Mouse (Mus musculus): Measurements from ENCODE around the gene Sart3. TPM values are rescaled to one million over a fixed set of nuclear protein-coding genes. Genes with fewer than 3 reads are reported as not detected.
"Not testable (repeated sequence)": the region's sequence is repeated elsewhere in the genome, so short reads cannot be mapped to it uniquely, and the experiment has no call there.

Gene Sart3
- polyA plus RNA-seq, 1 experiment from 2014 or later: 78.3 TPM

- Histone ChIP-seq H3K4me3 (no peak overlapping the region), H3K27me3 (ENCODE audit: poor library complexity, severe bottlenecking) (peaks cover 17% of the 10 kb centered on the region), H3K27ac (no peak overlapping the region), H3K9me3 (no peaks in the 10 kb centered on the region), H3K36me3 (replicated peaks) (no peaks in the 10 kb centered on the region), H3K4me1 (peaks cover 27% of the 10 kb centered on the region)
- no peak for DNase-seq (ENCODE audit: extremely low spot score, low spot score)
- 82% methylated on average over 5 of the region's 5 CpGs for WGBS
Observed at GRCm38 (mm10) chr5:113786985-113787384, 14.7 kb upstream of the Sart3 start.

GRCm38 (mm10) chr5:113784104-113784503, 11.8 kb upstream of the Sart3 start:
- H3K27me3 ChIP-seq (ENCODE audit: poor library complexity, severe bottlenecking): peaks cover 17% of the 10 kb centered on the region
- DNase-seq (ENCODE audit: extremely low spot score, low spot score); H3K36me3 ChIP-seq (replicated peaks); H3K9me3 ChIP-seq: not testable (repeated sequence)
- peak overlapping the region; percentile 69; the same call in 1 of the 2 replicates for H3K27ac ChIP-seq
- peak overlapping the region; percentile 7; the same call in 1 of the 2 replicates for H3K4me3 ChIP-seq
- 37% methylated on average over 3 of the region's 3 CpGs for WGBS
- H3K4me1 ChIP-seq: peaks cover 20% of the 10 kb centered on the region

GRCm38 (mm10) chr5:113783581-113784001, 11.3 kb upstream of the Sart3 start:
- no peak for DNase-seq (ENCODE audit: extremely low spot score, low spot score)
- Histone ChIP-seq H3K36me3 (replicated peaks) (peaks cover 3% of the 10 kb centered on the region), H3K27me3 (ENCODE audit: poor library complexity, severe bottlenecking) (peaks cover 17% of the 10 kb centered on the region), H3K9me3 (no peaks in the 10 kb centered on the region), H3K4me3 (peak overlapping the region; percentile 7), H3K4me1 (peaks cover 15% of the 10 kb centered on the region), H3K27ac (peak overlapping the region; percentile 69)
- 18% methylated on average over 12 of the region's 12 CpGs for WGBS

GRCm38 (mm10) chr5:113782624-113783023, 10.3 kb upstream of the Sart3 start:
- no peak for DNase-seq (ENCODE audit: extremely low spot score, low spot score)
- 82% methylated on average over 7 of the region's 7 CpGs for WGBS
- Histone ChIP-seq H3K4me1 (peaks cover 10% of the 10 kb centered on the region), H3K27me3 (ENCODE audit: poor library complexity, severe bottlenecking) (peaks cover 17% of the 10 kb centered on the region), H3K27ac (no peak overlapping the region), H3K4me3 (no peak overlapping the region), H3K36me3 (replicated peaks) (peaks cover 10% of the 10 kb centered on the region), H3K9me3 (no peaks in the 10 kb centered on the region)

GRCm38 (mm10) chr5:113781875-113782274, 9.6 kb upstream of the Sart3 start:
- Histone ChIP-seq H3K27me3 (ENCODE audit: poor library complexity, severe bottlenecking) (peaks cover 17% of the 10 kb centered on the region), H3K9me3 (no peaks in the 10 kb centered on the region), H3K4me1 (peaks cover 10% of the 10 kb centered on the region), H3K27ac (no peak overlapping the region), H3K4me3 (no peak overlapping the region), H3K36me3 (replicated peaks) (peaks cover 17% of the 10 kb centered on the region)
- WGBS: 81% methylated on average over 7 of the region's 7 CpGs
- no peak for DNase-seq (ENCODE audit: extremely low spot score, low spot score)

- no peak for DNase-seq (ENCODE audit: extremely low spot score, low spot score)
- Histone ChIP-seq H3K4me3 (no peak overlapping the region), H3K9me3 (no peaks in the 10 kb centered on the region), H3K4me1 (peaks cover 10% of the 10 kb centered on the region), H3K36me3 (replicated peaks) (peaks cover 23% of the 10 kb centered on the region), H3K27ac (no peak overlapping the region), H3K27me3 (ENCODE audit: poor library complexity, severe bottlenecking) (peaks cover 17% of the 10 kb centered on the region)
- 86% methylated on average over 7 of the region's 7 CpGs for WGBS
Observed at GRCm38 (mm10) chr5:113781254-113781653, 8.9 kb upstream of the Sart3 start.

- no peak overlapping the region for H3K27ac ChIP-seq
- 92% methylated on average over 5 of the region's 5 CpGs for WGBS
- peaks cover 28% of the 10 kb centered on the region for H3K36me3 ChIP-seq (replicated peaks)
- no peak for DNase-seq (ENCODE audit: extremely low spot score, low spot score)
- H3K4me1 ChIP-seq: peaks cover 10% of the 10 kb centered on the region
- H3K9me3 ChIP-seq: no peaks in the 10 kb centered on the region
- H3K4me3 ChIP-seq: no peak overlapping the region
- H3K27me3 ChIP-seq (ENCODE audit: poor library complexity, severe bottlenecking): peaks cover 17% of the 10 kb centered on the region
Observed at GRCm38 (mm10) chr5:113780763-113781162, 8.5 kb upstream of the Sart3 start.

GRCm38 (mm10) chr5:113780082-113780752, 7.9 kb upstream of the Sart3 start:
- 96% methylated on average over 3 of the region's 3 CpGs for WGBS
- DNase-seq (ENCODE audit: extremely low spot score, low spot score): no peak
- no peak overlapping the region for H3K27ac ChIP-seq
- H3K4me3 ChIP-seq: no peak overlapping the region
- peaks cover 17% of the 10 kb centered on the region for H3K27me3 ChIP-seq (ENCODE audit: poor library complexity, severe bottlenecking)
- H3K9me3 ChIP-seq: no peaks in the 10 kb centered on the region
- H3K4me1 ChIP-seq: peaks cover 10% of the 10 kb centered on the region
- peaks cover 34% of the 10 kb centered on the region for H3K36me3 ChIP-seq (replicated peaks)

GRCm38 (mm10) chr5:113779569-113779968, 7.3 kb upstream of the Sart3 start:
- no peak overlapping the region for H3K4me3 ChIP-seq
- no peak overlapping the region for H3K27ac ChIP-seq
- WGBS: 81% methylated on average over 5 of the region's 5 CpGs
- H3K9me3 ChIP-seq: no peaks in the 10 kb centered on the region
- DNase-seq (ENCODE audit: extremely low spot score, low spot score): no peak
- H3K36me3 ChIP-seq (replicated peaks): peaks cover 40% of the 10 kb centered on the region
- peaks cover 17% of the 10 kb centered on the region for H3K27me3 ChIP-seq (ENCODE audit: poor library complexity, severe bottlenecking)
- peaks cover 10% of the 10 kb centered on the region for H3K4me1 ChIP-seq

GRCm38 (mm10) chr5:113777728-113778127, 5.4 kb upstream of the Sart3 start:
- H3K9me3 ChIP-seq; H3K4me3 ChIP-seq; DNase-seq (ENCODE audit: extremely low spot score, low spot score); H3K27ac ChIP-seq; H3K27me3 ChIP-seq (ENCODE audit: poor library complexity, severe bottlenecking): not testable (repeated sequence)
- 93% methylated on average over 8 of the region's 8 CpGs for WGBS
- Histone ChIP-seq H3K36me3 (replicated peaks) (peaks cover 46% of the 10 kb centered on the region), H3K4me1 (peaks cover 15% of the 10 kb centered on the region)

- H3K4me1 ChIP-seq: peaks cover 15% of the 10 kb centered on the region
- no peak for DNase-seq (ENCODE audit: extremely low spot score, low spot score)
- H3K27ac ChIP-seq: no peak overlapping the region
- no peak overlapping the region for H3K4me3 ChIP-seq
- H3K36me3 ChIP-seq (replicated peaks): peaks cover 46% of the 10 kb centered on the region
- no peaks in the 10 kb centered on the region for H3K9me3 ChIP-seq
- 94% methylated on average over 8 of the region's 8 CpGs for WGBS
- no peaks in the 10 kb centered on the region for H3K27me3 ChIP-seq (ENCODE audit: poor library complexity, severe bottlenecking)
Observed at GRCm38 (mm10) chr5:113776896-113777226, 4.6 kb upstream of the Sart3 start.

- 95% methylated on average over 15 of the region's 15 CpGs for WGBS
- H3K4me1 ChIP-seq: peaks cover 15% of the 10 kb centered on the region
- DNase-seq (ENCODE audit: extremely low spot score, low spot score): no peak
Observed at GRCm38 (mm10) chr5:113776128-113776895, 4.0 kb upstream of the Sart3 start.

GRCm38 (mm10) chr5:113775585-113775984, 3.3 kb upstream of the Sart3 start:
- H3K9me3 ChIP-seq: no peaks in the 10 kb centered on the region
- H3K4me1 ChIP-seq: peaks cover 18% of the 10 kb centered on the region
- H3K36me3 ChIP-seq (replicated peaks): peaks cover 46% of the 10 kb centered on the region
- no peaks in the 10 kb centered on the region for H3K27me3 ChIP-seq (ENCODE audit: poor library complexity, severe bottlenecking)
- 93% methylated on average over 10 of the region's 10 CpGs for WGBS
- no peak for DNase-seq (ENCODE audit: extremely low spot score, low spot score)
- no peak overlapping the region for H3K4me3 ChIP-seq
- no peak overlapping the region for H3K27ac ChIP-seq

More at GRCm38 (mm10) chr5:113776128-113776895, 4.0 kb upstream of the Sart3 start:
- Histone ChIP-seq H3K27ac (no peak overlapping the region), H3K4me3 (no peak overlapping the region), H3K9me3 (no peaks in the 10 kb centered on the region), H3K36me3 (replicated peaks) (peaks cover 46% of the 10 kb centered on the region), H3K27me3 (ENCODE audit: poor library complexity, severe bottlenecking) (no peaks in the 10 kb centered on the region)
